Mouse (Mus musculus) cerebellum, adult 2 months (tissue): ENCODE results near the gene Rapgef5.

Experiments used
- CTCF ChIP-seq: fragments of 200-500 bp; IDR thresholded peaks from 2 replicates; pipeline ENCODE4 v1.5.1; 2011; ENCODE audit warnings: low read depth, mild to moderate bottlenecking, control low read depth, low read length, moderate library complexity, borderline replicate concordance; ENCODE audit not compliant: insufficient read depth
- POLR2A ChIP-seq: fragments of 200-500 bp; IDR thresholded peaks from 2 replicates; pipeline ENCODE4 v1.6.1; 2011; ENCODE audit warnings: low read length, control low read depth, borderline replicate concordance; ENCODE audit not compliant: insufficient read depth

- TF ChIP-seq CTCF = no peak
- TF ChIP-seq POLR2A = no peak
Measured at GRCm38 (mm10) chr12:117658821-117659220, 142.5 kb downstream of the Rapgef5 start.
